Comparison of ENCODE assay signal across 19 mouse cellular contexts in genomic region chr5:69312611-69313010, GRCm38 (mm10). TPM values are rescaled to one million over a fixed set of nuclear protein-coding genes. Genes with fewer than 3 reads are reported as not detected.
"Had no signal": no experiment of that assay in that cellular context is flagged by ENCODE, and none has a peak within 500 bp of the region (broad histone marks: within the 10 kb centered on the region; RNA-seq: fewer than 3 reads in every experiment).

No protein-coding gene starts in this region.

- H3K4me1 ChIP-seq: lung, embryonic 15.5 days; megakaryocyte, embryonic 14.5 days; midbrain, embryonic 13.5 days; midbrain, embryonic 15.5 days; neural tube, embryonic 12.5 days had no signal

- H3K4me2 ChIP-seq: lung, embryonic 15.5 days; midbrain, embryonic 11.5 days; midbrain, embryonic 13.5 days; midbrain, embryonic 15.5 days; neural tube, embryonic 12.5 days had no signal

- H3K9ac ChIP-seq: lung, embryonic 15.5 days; midbrain, embryonic 13.5 days; midbrain, embryonic 15.5 days; neural tube, embryonic 12.5 days had no signal

- H3K36me3 ChIP-seq: lung, embryonic 15.5 days; midbrain, embryonic 13.5 days; midbrain, embryonic 15.5 days; neural tube, embryonic 12.5 days had no signal

- H3K27me3 ChIP-seq: lung, embryonic 15.5 days; megakaryocyte, embryonic 14.5 days; midbrain, embryonic 13.5 days; midbrain, embryonic 15.5 days; neural tube, embryonic 12.5 days had no signal

- H3K9me3 ChIP-seq: lung, embryonic 15.5 days; megakaryocyte, embryonic 14.5 days; midbrain, embryonic 13.5 days; midbrain, embryonic 15.5 days; neural tube, embryonic 12.5 days had no signal

- ATAC-seq: lung, postnatal 0 days; midbrain, embryonic 13.5 days; midbrain, embryonic 15.5 days had no signal

- H3K4me3 ChIP-seq: lung, embryonic 15.5 days; megakaryocyte, embryonic 14.5 days; midbrain, embryonic 13.5 days; midbrain, embryonic 15.5 days; neural tube, embryonic 12.5 days had no signal

- DNase-seq: lung, adult 2 months; lung, postnatal 14 days; lung, postnatal 36 days; retina, postnatal 1 day; right cerebral cortex, adult 18-20 months; right cerebral cortex, postnatal 25 days; right cerebral cortex, postnatal 4 days; spleen, adult 18-20 months; thymus, adult 18-20 months; thymus, postnatal 14 days; thymus, postnatal 36 days had no signal

- H3K27ac ChIP-seq: lung, embryonic 15.5 days; macrophage; midbrain, embryonic 13.5 days; midbrain, embryonic 15.5 days; neural tube, embryonic 12.5 days had no signal

RNA-seq across cellular contexts. Expression of gene Kctd8, which starts 28.9 kb away (rescaled TPM):
- polyA plus RNA-seq: macrophage had no signal
